Mouse (Mus musculus) erythroid progenitor cell, adult 5-6 weeks (primary cell): ENCODE data around the gene Vps54. TPM values are rescaled to one million over a fixed set of nuclear protein-coding genes. Genes with fewer than 3 reads are reported as not detected.

Experiments used
- ATAC-seq: replicated peaks from 2 replicates; pipeline ENCODE4 v1.8.0; 2016; ENCODE audit warnings: moderate number of reproducible peaks, mild to moderate bottlenecking, moderate TSS enrichment, inconsistent platforms; ENCODE audit not compliant: poor library complexity, low FRiP score, severe bottlenecking
- total RNA-seq, 2 experiments: library from RNA; stranded (forward) in 1 of 2; stranded (reverse) in 1 of 2; fragments of 150-400 nt in 1 of 2; fragments of 186-747, 209-891 nt in 1 of 2; gene quantifications; 2 replicates each; pipeline versions ENCODE4 v1.2.3 to v1.2.4; 2015 to 2017; ENCODE audit warnings: low replicate concordance in 2 of 2

Gene Vps54
- total RNA-seq, 2 experiments from 2014 or later: 21.0 to 54.2 TPM

- peak; percentile 59 for ATAC-seq
Measured at GRCm38 (mm10) chr11:21326770-21327169, 87.7 kb downstream of the Vps54 start.

DNA sequence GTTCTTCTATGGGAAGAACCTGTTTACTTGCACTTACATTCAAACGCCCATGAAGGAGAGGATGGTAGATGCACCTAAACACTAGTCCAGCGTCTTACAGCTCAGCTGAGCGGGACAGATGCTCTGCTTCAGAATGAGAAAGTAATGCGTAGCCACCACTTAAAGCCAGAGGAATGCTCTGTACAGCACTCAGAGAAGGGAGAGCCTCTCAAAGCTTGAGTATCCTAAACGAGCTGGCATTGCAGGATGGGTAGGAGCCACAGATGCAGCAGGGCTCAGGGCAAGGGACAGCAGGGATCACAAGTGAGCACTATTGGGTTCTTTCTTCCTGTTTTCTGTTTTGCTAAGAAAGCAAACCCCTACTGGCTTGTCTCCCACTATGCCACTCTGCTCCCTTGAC lies 88.4 kb downstream of the Vps54 start:
- no peak for ATAC-seq

- no peak for ATAC-seq
Measured at GRCm38 (mm10) chr11:21328141-21328540, 89.1 kb downstream of the Vps54 start.

GRCm38 (mm10) chr11:21332639-21333295 lies 93.7 kb downstream of the Vps54 start:
- no peak for ATAC-seq

GRCm38 (mm10) chr11:21337855-21338254 lies 98.8 kb downstream of the Vps54 start:
- ATAC-seq: no peak

GRCm38 (mm10) chr11:21339088-21339487 lies 100.0 kb downstream of the Vps54 start:
- ATAC-seq: no peak

DNA sequence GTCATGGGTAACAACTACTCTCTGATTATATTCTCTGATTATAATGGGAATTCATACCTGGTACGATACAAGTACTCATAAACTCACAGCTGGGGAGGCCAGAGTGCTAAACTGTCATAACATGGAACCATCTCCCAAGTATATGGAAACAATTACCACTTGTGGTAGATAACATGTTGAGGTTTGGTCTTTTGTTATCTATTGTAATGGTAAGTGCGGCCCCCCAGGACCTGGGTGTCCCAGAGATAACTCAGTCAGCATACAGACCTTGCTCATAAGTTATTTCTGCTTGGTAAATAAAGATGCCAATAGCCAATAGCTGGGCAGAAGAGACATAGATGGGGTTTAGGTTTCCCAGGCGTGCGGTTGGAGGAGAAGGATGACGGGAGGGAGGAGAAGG lies 104.4 kb downstream of the Vps54 start:
- no peak for ATAC-seq

DNA sequence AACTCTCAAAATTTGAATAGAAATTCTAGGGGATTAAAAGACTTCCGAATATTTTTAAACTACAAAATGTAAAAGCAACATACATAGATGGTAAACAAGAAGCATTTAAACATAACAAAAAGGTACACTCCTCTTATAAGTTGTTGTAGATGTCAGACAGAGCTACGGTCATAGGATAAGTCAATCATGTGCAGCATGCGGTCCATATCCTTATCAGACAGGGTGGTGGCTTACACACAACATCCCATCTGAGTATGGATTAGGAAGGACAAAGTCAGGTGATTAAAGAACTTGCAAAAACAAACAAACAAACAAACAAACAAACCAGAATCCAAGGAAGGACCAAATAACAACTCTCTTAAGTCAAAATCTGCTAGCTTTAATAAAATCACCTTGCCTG lies 106.9 kb downstream of the Vps54 start:
- ATAC-seq: no peak

DNA sequence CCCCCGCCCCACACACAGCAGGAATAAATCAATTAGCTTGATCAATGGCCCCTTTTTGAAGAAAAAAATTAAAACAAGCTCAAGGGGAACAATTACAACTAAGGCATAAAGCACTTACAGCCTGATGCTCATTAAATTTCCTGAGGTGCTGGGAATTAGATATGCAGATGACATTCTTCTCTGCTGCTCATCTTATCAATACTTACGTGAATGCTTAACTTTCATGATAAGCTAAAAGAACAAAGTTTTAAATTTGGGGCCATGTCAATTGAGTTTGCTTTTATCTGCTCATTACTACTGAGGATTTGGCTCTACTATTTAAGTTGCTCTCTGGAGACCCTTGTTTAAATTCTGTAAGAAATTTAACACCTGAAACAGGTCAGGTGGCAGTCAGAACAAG lies 109.8 kb downstream of the Vps54 start:
- no peak for ATAC-seq

GRCm38 (mm10) chr11:21351296-21351695 lies 112.2 kb downstream of the Vps54 start:
- ATAC-seq: no peak

DNA sequence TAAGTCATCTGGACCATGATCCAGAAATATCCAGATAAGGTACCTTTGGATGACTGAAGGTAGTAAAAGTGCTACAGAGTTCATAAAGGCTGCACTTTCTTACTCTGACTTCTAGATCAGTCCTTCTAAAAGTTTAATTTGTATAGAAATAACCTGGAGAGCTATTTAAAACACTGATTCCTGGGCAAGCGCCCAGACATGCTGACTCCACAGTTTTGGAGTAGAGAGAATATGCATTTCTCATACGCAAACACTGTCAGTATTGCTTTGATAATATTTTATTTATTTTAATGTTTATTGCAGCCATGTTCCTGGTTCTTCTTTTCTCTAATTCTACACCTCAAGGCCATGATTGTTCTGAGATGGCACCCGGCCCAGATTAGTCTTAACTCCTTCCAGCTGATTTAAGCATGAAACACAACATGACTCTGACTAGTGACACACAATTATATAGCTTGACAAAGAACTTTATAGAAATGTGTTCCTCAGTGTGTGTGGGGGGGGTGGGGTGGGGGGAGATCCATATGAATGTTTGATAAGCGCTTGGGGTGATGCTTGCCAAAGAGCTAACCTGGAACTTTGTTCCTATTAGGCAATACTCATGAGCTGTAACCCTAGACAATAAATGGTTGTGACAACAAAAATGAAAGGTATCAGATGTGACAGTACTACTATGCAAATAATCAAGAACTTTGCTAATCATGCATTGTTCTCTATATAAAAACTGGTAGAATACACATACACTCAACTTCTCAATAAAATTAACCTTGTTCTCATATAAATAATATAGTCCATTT lies 124.3 kb downstream of the Vps54 start:
- ATAC-seq: no peak

DNA sequence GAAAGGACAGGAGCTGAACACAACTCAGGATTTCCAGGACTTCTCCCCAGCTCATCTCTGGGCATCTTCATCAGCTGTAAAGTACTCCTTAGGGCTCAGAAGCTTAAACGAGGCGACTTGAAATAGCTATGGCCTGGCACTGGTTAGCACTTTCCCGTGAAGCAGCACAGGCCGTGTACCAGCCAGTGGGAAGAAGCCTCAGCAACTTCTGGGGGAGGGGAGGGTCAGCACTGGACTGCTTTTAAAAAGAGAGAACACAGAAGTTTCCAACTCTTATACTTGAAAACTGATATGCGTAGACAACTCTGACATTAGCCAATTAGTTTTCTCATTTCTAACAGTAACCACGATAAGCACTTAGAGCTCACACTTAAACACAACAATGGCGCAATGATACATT lies 129.4 kb downstream of the Vps54 start:
- ATAC-seq: no peak

- ATAC-seq: no peak
Measured at GRCm38 (mm10) chr11:21369248-21370016, 130.4 kb downstream of the Vps54 start.

- peak; percentile 63; the same call in 1 of the 2 replicates for ATAC-seq
Measured at GRCm38 (mm10) chr11:21370399-21371121, 131.5 kb downstream of the Vps54 start.

Other genes with a start within 250 kb of the Vps54 start
- 32.4 and 42.8 TPM in 2 replicates for gene Peli1, start 148.0 kb upstream of the Vps54 start, total RNA-seq (2015; ENCODE audit: low replicate concordance)
- gene Peli1, start 148.0 kb upstream of the Vps54 start, total RNA-seq (2017; ENCODE audit: low replicate concordance): 17.8 and 38.4 TPM in 2 replicates
- gene Ugp2, start 131.9 kb downstream of the Vps54 start, total RNA-seq (2015; ENCODE audit: low replicate concordance): 17.7 and 28.1 TPM in 2 replicates
- 13.5 and 16.1 TPM in 2 replicates for gene Ugp2, start 131.9 kb downstream of the Vps54 start, total RNA-seq (2017; ENCODE audit: low replicate concordance)